Mouse (Mus musculus) olfactory bulb, adult 2 months (tissue): ENCODE data around the gene Tecpr2.

ENCODE experiments used
- CTCF ChIP-seq: fragments of 200-500 bp; IDR thresholded peaks from 2 replicates; pipeline ENCODE4 v1.5.1; 2012; ENCODE audit warnings: low read depth, mild to moderate bottlenecking, low read length, moderate library complexity; ENCODE audit not compliant: insufficient read depth
- POLR2A ChIP-seq: fragments of 200-500 bp; IDR thresholded peaks from 2 replicates; pipeline ENCODE4 v1.6.1; 2012; ENCODE audit warnings: mild to moderate bottlenecking, low read depth, low read length, moderate library complexity; ENCODE audit not compliant: insufficient read depth

- no peak for TF ChIP-seq CTCF
- TF ChIP-seq POLR2A = no peak
Measured at GRCm38 (mm10) chr12:110985141-110985540, 96.1 kb downstream of the Tecpr2 start.
